Mouse (Mus musculus): ENCODE data around the gene Zup1.
A peak's percentile ranks its signal among the peaks of the same experiment; 100 is the strongest.
"Not testable (repeated sequence)": the region's sequence is repeated elsewhere in the genome, so short reads cannot be mapped to it uniquely, and the experiment has no call there.

Zup1 gene

GRCm38 (mm10) chr10:33950803-33951583 lies at the start of gene Zup1:
TSS of gene Zup1 (minus strand) at chr10:33951269.
- DNase-seq (ENCODE audit: low read depth) = peak; percentile 92

DNA sequence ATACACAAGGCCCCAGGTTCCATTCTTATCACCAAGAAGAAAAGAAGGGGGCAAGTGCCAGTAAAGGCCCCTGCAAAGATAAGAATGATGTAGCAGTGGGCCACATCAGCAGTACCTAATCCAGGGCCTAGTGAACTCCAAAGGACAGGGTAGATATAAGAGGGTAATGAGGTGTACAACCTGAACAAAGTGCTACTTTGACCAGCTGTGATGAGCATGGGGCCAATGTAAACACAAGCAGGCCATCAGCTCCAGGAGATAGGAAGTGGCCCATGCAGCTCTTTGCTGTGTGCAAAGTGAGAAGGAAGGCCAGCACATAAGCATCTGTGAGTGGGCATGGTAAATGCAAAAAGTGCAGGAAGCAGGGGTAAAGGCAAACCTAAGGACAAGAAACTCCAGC lies 47.3 kb upstream of the Zup1 start:
- DNase-seq (ENCODE audit: low read depth) = no peak

- not testable (repeated sequence) for DNase-seq (ENCODE audit: low read depth)
Observed at GRCm38 (mm10) chr10:33996686-33997085, 45.6 kb upstream of the Zup1 start.

DNA sequence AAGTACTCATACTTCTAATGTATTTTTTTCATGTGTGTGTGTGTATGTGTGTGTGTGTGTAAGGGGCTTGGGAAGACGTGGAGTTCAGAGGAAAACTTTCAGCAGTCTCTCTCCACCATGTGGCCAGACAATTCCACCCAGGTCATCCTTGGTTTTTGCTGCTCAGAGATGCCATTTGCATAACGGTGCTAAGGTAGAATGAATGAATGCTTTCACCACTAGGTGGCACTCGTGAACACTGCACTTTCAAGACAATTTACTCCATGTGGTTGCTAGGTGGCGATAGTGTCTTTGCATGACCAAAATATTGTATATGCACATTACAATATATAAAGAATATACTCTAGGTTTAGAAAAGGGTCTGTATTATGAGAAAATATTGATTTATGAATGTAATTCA lies 35.7 kb upstream of the Zup1 start:
- peak; percentile 91 for DNase-seq (ENCODE audit: low read depth)

- DNase-seq (ENCODE audit: low read depth) = no peak
Observed at GRCm38 (mm10) chr10:33974781-33975494, 23.9 kb upstream of the Zup1 start.

DNA sequence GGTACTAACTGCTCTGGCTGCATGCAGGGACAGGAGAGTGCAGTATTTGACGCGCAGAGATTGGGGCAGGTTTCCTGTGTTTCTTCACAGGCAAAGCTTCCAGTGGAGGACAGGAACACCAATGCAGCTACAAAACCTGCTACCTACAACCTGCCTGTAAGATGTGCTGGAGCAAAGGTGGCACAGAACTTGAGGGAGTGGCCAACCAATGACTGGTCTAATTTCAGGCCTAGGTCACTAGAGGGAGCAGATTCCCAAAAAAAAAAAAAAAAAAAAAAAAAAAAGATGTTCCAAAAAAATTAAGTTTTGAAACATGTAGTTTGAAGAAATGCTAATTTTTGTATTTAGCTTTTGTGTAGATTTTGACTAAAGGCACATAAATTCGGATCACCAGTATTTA lies 1.4 kb upstream of the Zup1 start:
- DNase-seq (ENCODE audit: low read depth) = no peak

DNA sequence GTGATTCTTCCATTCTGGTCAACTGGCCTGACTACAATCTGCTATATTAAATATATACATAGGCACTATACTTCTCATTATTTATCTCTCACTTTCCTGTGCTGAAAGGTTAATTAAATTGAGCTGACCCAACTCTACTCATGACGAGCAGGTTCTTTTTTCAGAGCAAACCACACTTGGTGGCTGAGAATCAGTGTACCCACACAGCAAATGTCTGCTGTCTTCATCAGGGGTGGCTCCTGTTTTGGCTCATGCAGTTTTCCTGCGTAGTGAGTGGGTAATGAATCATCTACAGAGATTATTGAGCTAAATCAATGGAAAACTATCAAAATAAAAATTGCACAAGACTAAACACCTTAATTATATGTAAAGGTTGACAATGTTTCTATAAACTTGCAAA lies 4.7 kb downstream of the Zup1 start:
- DNase-seq (ENCODE audit: low read depth) = no peak

DNA sequence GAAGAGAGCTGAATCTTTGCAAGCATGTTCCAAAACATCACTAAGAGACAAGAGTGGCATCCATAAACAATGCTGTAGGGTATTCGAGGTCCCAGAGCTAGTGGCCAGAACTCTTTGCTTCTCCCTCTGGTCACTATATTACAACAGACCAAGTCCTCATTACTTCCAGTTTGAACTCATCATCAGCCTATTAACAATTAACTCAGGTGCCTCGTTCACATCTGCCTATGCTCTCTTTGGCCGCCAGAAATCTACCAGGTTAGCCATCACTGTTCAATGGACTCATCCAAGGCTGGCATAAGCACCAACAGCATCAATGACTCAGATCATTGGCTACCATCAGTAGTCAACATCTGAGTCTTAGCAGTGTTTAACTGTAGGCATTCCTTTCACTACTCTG lies 5.7 kb downstream of the Zup1 start:
- no peak for DNase-seq (ENCODE audit: low read depth)

DNA sequence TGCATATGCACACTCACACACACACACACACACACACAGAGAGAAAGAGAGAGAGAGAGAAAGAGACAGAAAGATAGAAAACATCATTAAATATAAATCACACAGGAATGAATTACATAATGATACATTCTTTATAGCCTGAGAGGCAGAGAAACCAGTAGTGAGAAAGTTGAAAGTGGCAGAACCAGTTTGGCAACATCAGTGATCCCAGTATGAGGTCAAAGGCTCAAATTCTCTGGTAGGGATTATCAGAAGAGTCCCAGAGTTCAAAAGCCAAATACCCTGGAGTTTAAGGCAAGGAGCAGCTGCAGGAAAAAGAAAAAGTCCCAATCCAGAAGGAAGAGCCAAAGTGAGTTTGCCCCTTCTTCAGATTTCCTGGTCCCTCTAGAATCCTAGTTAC lies 10.4 kb downstream of the Zup1 start:
- DNase-seq (ENCODE audit: low read depth) = no peak

DNA sequence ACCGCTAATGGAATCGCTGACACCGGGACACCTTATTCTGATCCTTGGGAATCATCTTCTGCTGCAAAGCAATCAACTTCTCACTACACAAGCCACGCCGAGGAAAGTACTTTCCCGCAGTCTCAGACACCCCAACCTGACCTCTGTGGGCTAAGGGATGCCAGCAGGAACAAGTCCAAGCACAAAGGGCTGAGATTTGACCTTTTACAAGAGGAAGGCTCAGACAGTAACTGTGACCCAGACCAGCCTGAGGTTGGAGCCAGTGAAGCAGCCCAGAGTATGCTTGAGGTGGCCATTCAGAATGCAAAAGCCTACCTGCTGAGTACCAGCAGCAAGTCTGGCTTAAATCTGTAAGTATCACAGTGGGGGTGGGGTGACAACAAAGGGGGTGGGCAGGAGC lies 45.6 kb downstream of the Zup1 start:
- no peak for DNase-seq (ENCODE audit: low read depth)

DNA sequence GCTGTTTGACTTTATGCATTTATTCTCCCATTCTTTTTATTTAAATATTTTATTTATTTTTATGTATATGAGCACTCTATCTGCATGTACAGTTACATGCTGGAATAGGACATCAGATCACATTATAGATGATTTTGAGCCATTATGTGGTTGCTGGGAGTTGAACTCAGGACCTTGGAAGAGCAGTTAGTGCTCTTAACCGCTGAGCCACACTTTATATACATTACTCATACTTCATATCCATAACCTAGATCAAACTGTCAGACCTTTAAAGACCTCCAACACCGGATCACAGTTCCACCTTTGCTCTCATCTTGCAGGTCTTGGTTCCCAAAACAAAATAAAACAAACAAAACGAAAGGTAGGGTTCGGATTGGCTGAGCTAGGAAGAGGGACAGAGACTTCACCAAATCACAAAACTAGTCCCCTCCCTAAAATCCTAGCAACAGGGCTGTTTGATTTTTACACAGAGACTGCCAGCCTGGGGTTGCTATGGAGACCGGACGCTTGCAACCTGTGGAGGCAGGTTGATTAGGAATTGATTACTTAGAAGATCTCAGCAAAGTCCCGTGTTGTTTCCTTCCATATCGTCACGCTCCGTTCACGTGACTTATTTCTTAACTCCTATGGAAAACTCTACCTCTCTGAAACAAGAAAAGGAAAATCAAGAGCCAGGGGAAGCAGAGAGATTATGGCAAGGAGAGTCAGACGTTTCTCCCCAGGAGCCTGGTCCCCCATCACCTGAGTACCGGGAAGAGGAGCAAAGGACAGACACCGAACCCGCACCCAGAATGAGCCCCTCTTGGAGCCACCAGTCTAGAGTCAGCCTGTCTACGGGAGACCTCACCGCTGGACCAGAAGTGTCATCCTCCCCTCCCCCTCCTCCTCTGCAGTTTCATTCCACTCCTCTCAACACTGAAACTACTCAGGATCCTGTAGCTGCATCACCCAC lies 46.3 kb downstream of the Zup1 start, which contains the start of gene Rsph4a:
Gene Rsph4a, plus strand, starts transcription at position 582 of the 952 bp plus-strand sequence.
- DNase-seq (ENCODE audit: low read depth) = no peak

DNA sequence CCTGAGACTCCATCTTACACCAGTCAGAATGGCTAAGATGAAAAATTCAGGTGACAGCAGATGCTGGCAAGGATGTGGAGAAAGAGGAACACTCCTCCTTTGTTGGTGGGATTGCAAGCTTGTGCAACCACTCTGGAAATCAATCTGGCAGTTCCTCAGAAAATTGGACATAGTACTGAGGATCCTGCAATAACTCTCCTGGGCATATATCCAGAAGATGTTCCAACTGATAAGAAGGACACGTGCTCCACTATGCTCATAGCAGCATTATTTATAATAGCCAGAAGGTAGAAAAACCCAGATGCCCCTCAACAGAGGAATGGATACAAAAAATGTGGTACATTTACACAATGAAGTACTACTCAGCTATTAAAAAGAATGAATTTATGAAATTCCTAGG lies 49.5 kb downstream of the Zup1 start:
- not testable (repeated sequence) for DNase-seq (ENCODE audit: low read depth)

- DNase-seq (ENCODE audit: low read depth) = not testable (repeated sequence)
Observed at GRCm38 (mm10) chr10:33882411-33882810, 68.7 kb downstream of the Zup1 start.

DNA sequence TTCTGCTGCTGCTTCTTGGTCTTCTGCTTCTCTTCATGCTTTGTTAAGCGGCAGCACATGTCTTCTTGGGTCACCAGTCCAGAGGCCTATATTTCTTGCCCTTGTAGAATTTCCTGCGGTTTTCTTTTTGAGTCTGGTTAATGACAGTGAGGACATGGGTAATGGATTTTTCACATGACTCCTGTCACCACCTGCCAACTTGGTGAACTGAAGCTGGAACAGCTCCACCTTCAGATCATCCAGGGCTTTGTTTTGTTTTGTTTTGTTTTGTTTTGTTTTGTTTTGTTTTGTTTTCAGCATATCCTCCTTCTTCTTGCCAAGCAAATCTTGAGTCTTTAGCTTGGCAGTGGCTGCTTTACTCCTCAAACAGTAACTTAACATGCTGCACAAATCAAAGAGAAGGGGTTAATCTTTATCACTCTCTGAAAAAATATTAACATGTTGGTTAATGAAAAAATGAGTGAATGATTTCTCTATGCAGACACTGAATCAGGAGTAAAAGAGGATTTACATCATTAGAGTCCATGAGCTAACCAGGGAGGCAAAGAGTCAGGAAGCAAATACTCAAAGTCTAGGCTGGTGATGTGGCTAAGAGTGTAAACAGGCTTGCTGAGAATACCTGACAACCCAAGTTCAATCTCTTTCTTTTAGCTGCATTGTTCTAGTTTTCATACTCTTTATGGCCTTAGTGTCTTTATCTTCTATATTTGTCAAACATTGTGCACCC lies 78.2 kb downstream of the Zup1 start:
- no peak for DNase-seq (ENCODE audit: low read depth)

DNA sequence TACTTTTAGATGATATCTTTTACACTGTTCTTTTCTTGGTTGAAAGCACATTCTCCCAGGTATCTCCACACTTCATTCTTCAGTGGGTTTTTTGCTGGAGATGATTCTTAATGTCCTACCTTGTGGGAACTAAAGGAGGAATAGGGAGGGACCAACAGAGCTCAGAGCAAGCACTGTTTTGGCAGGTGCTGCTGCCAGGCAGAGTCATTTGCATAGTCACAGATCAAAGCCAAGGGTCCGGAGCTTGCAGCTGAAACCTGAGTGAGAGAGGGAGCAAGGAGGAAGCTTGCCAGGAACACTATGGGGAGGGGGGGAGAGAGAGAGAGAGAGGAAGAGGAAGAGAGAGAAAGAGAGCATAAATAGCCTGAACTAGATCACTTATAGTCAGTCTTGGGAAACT lies 80.6 kb downstream of the Zup1 start:
- no peak for DNase-seq (ENCODE audit: low read depth)

All from 416B (cell line).